Mouse (Mus musculus) neural tube, embryonic 15.5 days (tissue): ENCODE results near the gene Mpv17. TPM values are rescaled to one million over a fixed set of nuclear protein-coding genes. Genes with fewer than 3 reads are reported as not detected.
A peak's percentile ranks its signal among the peaks of the same experiment; 100 is the strongest.

Experiments used
- ATAC-seq: fragments of 200-750 bp; cut with Nextera tagmentation; 2 replicates; pipeline ENCODE4 v1.8.0; 2017; ENCODE audit warnings: mild to moderate bottlenecking, moderate TSS enrichment, moderate library complexity; ENCODE audit not compliant: low FRiP score
- H3K27ac ChIP-seq: fragments of 300-500 bp; sonication (generic); replicated peaks from 2 replicates; pipeline ENCODE4 v1.5.1; 2015; ENCODE audit warnings: mild to moderate bottlenecking, inconsistent platforms
- H3K27me3 ChIP-seq: fragments of 300-500 bp; sonication (generic); replicated peaks from 2 replicates; pipeline ENCODE4 v1.6.1; 2015; ENCODE audit warnings: inconsistent platforms
- H3K36me3 ChIP-seq: fragments of 300-500 bp; sonication (generic); 2 replicates; pipeline ENCODE4 v1.6.1; 2015; ENCODE audit warnings: inconsistent platforms
- H3K4me1 ChIP-seq: fragments of 300-500 bp; sonication (generic); 2 replicates; pipeline ENCODE4 v1.6.1; 2015; ENCODE audit warnings: inconsistent platforms
- H3K4me2 ChIP-seq: fragments of 300-500 bp; sonication (generic); 2 replicates; pipeline ENCODE4 v1.6.1; 2015; ENCODE audit warnings: inconsistent platforms, mild to moderate bottlenecking, moderate library complexity
- H3K4me3 ChIP-seq: fragments of 300-500 bp; sonication (generic); replicated peaks from 2 replicates; pipeline ENCODE4 v1.5.1; 2015; ENCODE audit warnings: mild to moderate bottlenecking, inconsistent platforms
- H3K9ac ChIP-seq: fragments of 300-500 bp; sonication (generic); replicated peaks from 2 replicates; pipeline ENCODE4 v1.6.1; 2015; ENCODE audit warnings: mild to moderate bottlenecking, inconsistent platforms
- H3K9me3 ChIP-seq: fragments of 300-500 bp; sonication (generic); replicated peaks from 2 replicates; pipeline ENCODE4 v1.6.1; 2016; ENCODE audit warnings: inconsistent platforms
- WGBS: fragments of 180-500 bp; shearing (Covaris S2); methylation state at CpG from one replicate; pipeline ENCODE4 v1.1.7; 2015; ENCODE audit warnings: mixed read lengths; 5-methylcytosine and 5-hydroxymethylcytosine counted together
- polyA plus RNA-seq: library from polyadenylated mRNA; unstranded; fragments of >200 nt; fragmentation: Nextera tagmentation; extraction: Ambion mirVana; gene quantifications from 2 replicates; pipeline ENCODE4 v1.2.1, GENCODE M21; 2015

The Mpv17 gene
- polyA plus RNA-seq, 1 experiment from 2014 or later: 57.4 TPM

GRCm38 (mm10) chr5:31179766-31180630, 25.9 kb upstream of the Mpv17 start, which contains the start of the genes Gm29609 and Gtf3c2:
Gm29609 (minus strand) TSS chr5:31179911.
Gtf3c2 (minus strand) TSS chr5:31180144.
- H3K9me3 ChIP-seq: no peaks in the 10 kb centered on the region
- no peaks in the 10 kb centered on the region; the same call in 1 of the 2 replicates for H3K36me3 ChIP-seq
- peaks cover 20% of the 10 kb centered on the region for H3K4me1 ChIP-seq
- under 1% methylated on average over 59 of the region's 59 CpGs for WGBS
- H3K27me3 ChIP-seq: no peaks in the 10 kb centered on the region
- H3K4me2 ChIP-seq: peak within 1 kb of the TSS; percentile 85
- peak within 1 kb of the TSS; percentile 98 for H3K27ac ChIP-seq
- peak; percentile 98 for ATAC-seq
- H3K4me3 ChIP-seq: peak within 1 kb of the TSS; percentile 87
- peak within 1 kb of the TSS; percentile 71 for H3K9ac ChIP-seq

- WGBS: under 1% methylated on average over 25 of the region's 25 CpGs
- Histone ChIP-seq H3K27me3 (no peaks in the 10 kb centered on the region), H3K9me3 (no peaks in the 10 kb centered on the region)
Observed at GRCm38 (mm10) chr5:31179301-31179765, 25.3 kb upstream of the Mpv17 start.

DNA sequence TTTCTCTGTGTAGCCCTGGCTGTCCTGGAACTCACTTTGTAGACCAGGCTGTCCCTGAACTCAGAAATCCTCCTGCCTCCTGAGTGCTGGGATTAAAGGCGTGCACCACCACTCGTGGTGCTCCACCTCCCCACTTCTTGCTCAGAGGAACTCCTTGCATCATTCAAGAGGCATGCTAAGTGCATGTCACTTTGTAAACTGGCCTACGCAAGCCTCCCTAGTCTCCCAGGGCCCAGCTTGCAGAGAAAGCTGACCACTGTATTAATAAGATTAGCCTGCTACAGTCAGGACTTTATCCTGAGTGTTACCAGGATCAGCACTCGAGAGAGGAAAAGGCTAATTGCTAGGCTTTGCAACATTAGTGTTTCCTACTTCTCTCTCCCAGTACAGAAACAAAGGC, 14.6 kb upstream of the Mpv17 start:
- Histone ChIP-seq H3K4me1 (no peaks in the 10 kb centered on the region), H3K36me3 (peaks cover 86% of the 10 kb centered on the region), H3K27me3 (no peaks in the 10 kb centered on the region), H3K4me2 (no peak overlapping the region), H3K4me3 (no peak overlapping the region), H3K27ac (no peak overlapping the region), H3K9me3 (no peaks in the 10 kb centered on the region), H3K9ac (no peak overlapping the region)
- 92% methylated on average over 4 of the region's 4 CpGs for WGBS
- no peak for ATAC-seq

More at GRCm38 (mm10) chr5:31179301-31179765, 25.3 kb upstream of the Mpv17 start:
- peaks cover 20% of the 10 kb centered on the region for H3K4me1 ChIP-seq
- peak overlapping the region; percentile 85 for H3K4me2 ChIP-seq
- peak overlapping the region; percentile 71 for H3K9ac ChIP-seq
- peaks cover 5% of the 10 kb centered on the region for H3K36me3 ChIP-seq
- H3K4me3 ChIP-seq: peak overlapping the region; percentile 87
- ATAC-seq: peak; percentile 76; the same call in 1 of the 2 replicates
- peak overlapping the region; percentile 98 for H3K27ac ChIP-seq

DNA sequence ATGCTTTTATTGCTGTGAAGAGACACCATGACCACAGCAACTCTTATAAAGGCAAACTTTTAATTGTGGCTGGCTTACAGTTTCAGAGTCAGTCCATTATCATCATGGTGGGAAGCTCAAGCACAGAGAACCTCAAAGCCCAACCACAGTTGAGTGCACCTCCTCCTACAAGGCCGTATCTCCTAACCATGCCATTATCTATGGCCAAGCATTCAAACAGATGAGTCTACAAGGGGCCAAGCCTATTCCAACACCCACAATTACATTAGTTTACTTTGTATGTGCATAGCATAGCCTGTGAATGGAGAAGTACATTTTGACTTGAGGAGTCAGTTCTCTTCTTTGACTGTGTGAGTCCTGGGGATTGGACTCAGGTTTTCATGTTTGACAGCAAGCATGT, 10.8 kb upstream of the Mpv17 start:
- 89% methylated on average over 1 of the region's 1 CpGs for WGBS
- Histone ChIP-seq H3K27me3 (no peaks in the 10 kb centered on the region), H3K36me3 (peaks cover 91% of the 10 kb centered on the region), H3K9ac (no peak overlapping the region), H3K9me3 (no peaks in the 10 kb centered on the region), H3K27ac (no peak overlapping the region), H3K4me1 (no peaks in the 10 kb centered on the region), H3K4me3 (no peak overlapping the region), H3K4me2 (no peak overlapping the region)
- ATAC-seq: no peak

GRCm38 (mm10) chr5:31162462-31162861, 8.4 kb upstream of the Mpv17 start:
- Histone ChIP-seq H3K9me3 (no peaks in the 10 kb centered on the region), H3K27ac (no peak overlapping the region), H3K4me1 (no peaks in the 10 kb centered on the region), H3K4me2 (no peak overlapping the region), H3K36me3 (peaks cover 91% of the 10 kb centered on the region), H3K9ac (no peak overlapping the region), H3K4me3 (no peak overlapping the region), H3K27me3 (no peaks in the 10 kb centered on the region)
- no peak for ATAC-seq

GRCm38 (mm10) chr5:31153516-31154151, 417 bp downstream of the Mpv17 start:
- Histone ChIP-seq H3K4me2 (peak overlapping the region; percentile 92), H3K27me3 (no peaks in the 10 kb centered on the region), H3K9ac (peak overlapping the region; percentile 77), H3K36me3 (peaks cover 27% of the 10 kb centered on the region), H3K9me3 (no peaks in the 10 kb centered on the region), H3K4me1 (peaks cover 15% of the 10 kb centered on the region), H3K4me3 (peak overlapping the region; percentile 67), H3K27ac (peak overlapping the region; percentile 79)
- WGBS: 39% methylated on average over 6 of the region's 6 CpGs
- peak; percentile 29 for ATAC-seq

DNA sequence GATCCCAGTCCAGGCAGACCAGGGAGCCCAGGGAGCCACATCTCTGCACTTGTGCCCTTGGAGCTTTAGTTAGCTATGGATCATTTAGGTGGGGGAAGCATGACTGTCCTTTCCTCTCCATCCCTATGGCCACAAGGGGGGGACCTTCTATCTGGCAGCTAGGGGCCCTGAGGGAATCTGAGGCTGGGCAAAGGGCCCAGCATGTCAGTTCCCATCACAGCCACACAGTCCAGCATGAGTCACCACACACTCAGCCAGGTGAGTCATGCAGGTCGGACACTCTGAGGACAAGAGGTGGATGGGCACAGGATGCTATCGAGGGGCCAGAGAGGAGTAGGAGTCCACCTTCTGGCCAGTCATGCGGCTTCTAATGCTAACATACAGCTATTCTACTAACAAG, 2.3 kb downstream of the Mpv17 start:
- ATAC-seq: no peak
- WGBS: 90% methylated on average over 3 of the region's 3 CpGs
- H3K9ac ChIP-seq: no peak overlapping the region
- peaks cover 13% of the 10 kb centered on the region for H3K36me3 ChIP-seq
- H3K4me1 ChIP-seq: peaks cover 15% of the 10 kb centered on the region
- no peaks in the 10 kb centered on the region for H3K9me3 ChIP-seq
- H3K27me3 ChIP-seq: no peaks in the 10 kb centered on the region
- no peak overlapping the region for H3K4me3 ChIP-seq
- H3K4me2 ChIP-seq: no peak overlapping the region
- no peak overlapping the region for H3K27ac ChIP-seq

GRCm38 (mm10) chr5:31149781-31150180, 4.3 kb downstream of the Mpv17 start:
- no peak overlapping the region for H3K4me2 ChIP-seq
- H3K4me1 ChIP-seq: peaks cover 13% of the 10 kb centered on the region
- H3K4me3 ChIP-seq: no peak overlapping the region
- no peak for ATAC-seq
- no peak overlapping the region for H3K27ac ChIP-seq
- WGBS: 91% methylated on average over 4 of the region's 4 CpGs
- no peaks in the 10 kb centered on the region for H3K27me3 ChIP-seq
- peaks cover 20% of the 10 kb centered on the region for H3K36me3 ChIP-seq
- H3K9ac ChIP-seq: no peak overlapping the region
- no peaks in the 10 kb centered on the region for H3K9me3 ChIP-seq

- Histone ChIP-seq H3K4me2 (peak overlapping the region; percentile 63), H3K27ac (no peak overlapping the region), H3K9me3 (no peaks in the 10 kb centered on the region), H3K4me1 (peaks cover 27% of the 10 kb centered on the region), H3K36me3 (peaks cover 13% of the 10 kb centered on the region; the same call in 1 of the 2 replicates), H3K4me3 (peak overlapping the region; percentile 36), H3K27me3 (peaks cover 61% of the 10 kb centered on the region), H3K9ac (no peak overlapping the region)
- 14% methylated on average over 9 of the region's 9 CpGs for WGBS
- ATAC-seq: no peak
Observed at GRCm38 (mm10) chr5:31138968-31139425, 15.1 kb downstream of the Mpv17 start.

DNA sequence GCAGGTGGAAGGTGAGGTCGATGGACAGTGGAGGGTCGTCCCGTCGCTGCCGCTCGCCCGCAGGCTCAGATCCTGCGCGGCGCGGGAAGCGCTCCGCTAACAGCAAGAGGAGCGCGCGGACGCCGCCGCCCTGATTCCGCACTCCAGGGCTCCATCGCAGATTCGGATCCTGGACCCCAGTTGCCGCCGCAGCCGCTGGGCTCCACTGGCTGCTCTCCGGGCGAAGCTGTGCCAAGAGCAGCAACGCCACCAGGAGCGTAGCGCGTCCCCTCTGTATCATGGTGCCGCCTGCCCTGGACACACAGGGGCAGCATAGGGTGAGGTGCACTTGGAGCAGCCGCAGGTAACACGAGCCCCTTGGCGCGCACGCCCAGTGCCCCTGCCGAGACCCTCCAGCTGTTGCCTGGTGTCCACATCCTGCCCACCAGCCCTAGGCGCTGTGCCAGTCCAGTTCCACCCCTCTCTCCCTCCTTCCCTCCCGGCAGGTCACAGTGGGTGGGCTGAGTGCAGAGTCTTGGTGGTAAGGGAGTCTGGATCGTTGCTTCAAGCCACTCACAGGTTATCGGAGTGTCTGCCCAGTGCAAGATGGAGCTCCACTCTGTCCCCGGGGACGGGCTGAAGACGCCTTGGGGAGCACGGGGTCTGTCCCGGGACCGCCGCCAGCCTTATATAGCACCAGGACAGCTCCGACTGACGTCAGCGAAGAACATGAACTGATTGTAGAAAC, 15.6 kb downstream of the Mpv17 start, which contains the start of gene Ucn:
Gene Ucn (minus strand): TSS at position 589 of the 727 bp plus-strand sequence.
- peak within 1 kb of the TSS; percentile 40 for H3K9ac ChIP-seq
- peak within 1 kb of the TSS; percentile 36 for H3K4me3 ChIP-seq
- H3K27ac ChIP-seq: no peak within 1 kb of the TSS
- 1% methylated on average over 52 of the region's 52 CpGs for WGBS
- H3K9me3 ChIP-seq: no peaks in the 10 kb centered on the region
- peak within 1 kb of the TSS; percentile 63 for H3K4me2 ChIP-seq
- H3K36me3 ChIP-seq: peaks cover 10% of the 10 kb centered on the region; the same call in 1 of the 2 replicates
- peaks cover 65% of the 10 kb centered on the region for H3K27me3 ChIP-seq
- ATAC-seq: no peak
- peaks cover 27% of the 10 kb centered on the region for H3K4me1 ChIP-seq

DNA sequence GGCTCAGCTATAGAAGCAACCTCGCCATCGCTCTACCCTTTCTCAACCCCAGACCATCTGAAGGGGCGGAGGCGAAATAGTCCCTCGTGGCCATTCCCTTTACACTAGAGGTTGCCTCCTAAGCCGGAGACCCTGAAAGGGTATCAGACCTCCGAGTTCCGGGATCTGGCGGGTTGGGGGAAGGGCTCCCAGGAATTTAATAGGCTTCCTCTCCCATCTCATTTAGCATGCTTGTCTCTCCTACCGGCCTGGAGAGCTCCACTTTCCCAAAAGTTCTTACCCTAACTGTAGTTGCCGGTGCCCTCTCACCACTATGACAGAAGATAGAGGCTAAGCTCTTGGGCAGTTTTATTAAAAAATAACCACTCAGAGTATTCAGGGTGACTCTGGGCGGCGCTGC, 16.4 kb downstream of the Mpv17 start:
- no peak for ATAC-seq
- H3K36me3 ChIP-seq: peaks cover 7% of the 10 kb centered on the region; the same call in 1 of the 2 replicates
- H3K27ac ChIP-seq: no peak overlapping the region
- H3K4me3 ChIP-seq: peak overlapping the region; percentile 36
- H3K9ac ChIP-seq: peak overlapping the region; percentile 40
- H3K4me2 ChIP-seq: peak overlapping the region; percentile 63
- peaks cover 27% of the 10 kb centered on the region for H3K4me1 ChIP-seq
- peaks cover 67% of the 10 kb centered on the region for H3K27me3 ChIP-seq
- H3K9me3 ChIP-seq: no peaks in the 10 kb centered on the region
- WGBS: under 1% methylated on average over 13 of the region's 13 CpGs
